Mouse (Mus musculus) liver, postnatal 0 days (tissue): ENCODE results near the gene Teddm1b.

Source experiments
- CTCF ChIP-seq: sonication (generic); IDR thresholded peaks from 2 replicates; pipeline ENCODE4 v1.5.1; 2016; ENCODE audit warnings: antibody characterized with exemption, low read depth
- EP300 ChIP-seq: IDR thresholded peaks from 2 replicates; pipeline ENCODE4 v1.6.1; 2016; ENCODE audit warnings: antibody characterized with exemption, low read depth, mild to moderate bottlenecking

GRCm38 (mm10) chr1:153894201-153894893 lies 20.2 kb downstream of the Teddm1b start:
- TF ChIP-seq CTCF (no peak), EP300 (no peak)
